Mouse (Mus musculus): ENCODE measurements at regions not wholly inside any gene's neighbourhood (a gene's known extent, or its start where the extent isn't known, plus 50 kb on each side); places are given as distances from the start of the nearest gene placed in this dataset.

- Histone ChIP-seq H3K9ac (no peak overlapping the region), H3K9me3 (replicated peaks) (no peaks in the 10 kb centered on the region), H3K27me3 (replicated peaks) (0 out of 2 replicates have a peak, but pooled peaks cover 9% of the 10 kb centered on the region), H3K4me2 (no peak overlapping the region), H3K27ac (no peak overlapping the region), H3K4me3 (no peak overlapping the region), H3K4me1 (no peaks in the 10 kb centered on the region), H3K36me3 (no peaks in the 10 kb centered on the region)
- no peak for ATAC-seq
- WGBS (ENCODE audit: insufficient replicate concordance) = 87% methylated on average over 11 of the region's 11 CpGs
These were observed 173.4 kb downstream of the Pik3r1 start for GRCm38 (mm10) chr13:101594511-101595175.

DNA sequence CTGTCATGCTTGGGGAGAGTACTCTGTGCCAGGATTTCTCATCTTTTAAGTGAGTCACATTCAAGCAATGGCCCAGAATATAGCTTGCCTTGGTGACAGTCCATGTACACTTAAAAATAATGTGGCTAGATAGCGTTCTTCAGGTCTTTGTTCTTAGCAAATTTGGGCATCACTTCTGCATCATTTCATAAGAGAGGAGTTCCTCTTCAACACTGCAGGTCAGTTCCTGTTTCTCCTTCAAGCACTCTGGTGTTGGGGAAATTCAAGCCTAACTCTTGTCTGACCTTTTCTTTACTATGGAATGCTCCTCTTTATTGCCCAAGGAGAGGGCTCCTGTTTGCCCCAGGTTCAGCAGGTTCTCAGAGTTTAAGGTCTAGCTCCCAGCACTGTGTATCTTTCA, 175.7 kb downstream of the Pik3r1 start:
- H3K4me3 ChIP-seq = no peak overlapping the region
- H3K27ac ChIP-seq = no peak overlapping the region
- no peaks in the 10 kb centered on the region for H3K4me1 ChIP-seq
- 66% methylated on average over 1 of the region's 1 CpGs for WGBS (ENCODE audit: insufficient replicate concordance)
- H3K36me3 ChIP-seq = no peaks in the 10 kb centered on the region
- H3K4me2 ChIP-seq = no peak overlapping the region
- H3K9me3 ChIP-seq (replicated peaks) = no peaks in the 10 kb centered on the region
- no peak for ATAC-seq
- H3K27me3 ChIP-seq (replicated peaks) = 0 out of 2 replicates have a peak, but pooled peaks cover 21% of the 10 kb centered on the region
- H3K9ac ChIP-seq = no peak overlapping the region

DNA sequence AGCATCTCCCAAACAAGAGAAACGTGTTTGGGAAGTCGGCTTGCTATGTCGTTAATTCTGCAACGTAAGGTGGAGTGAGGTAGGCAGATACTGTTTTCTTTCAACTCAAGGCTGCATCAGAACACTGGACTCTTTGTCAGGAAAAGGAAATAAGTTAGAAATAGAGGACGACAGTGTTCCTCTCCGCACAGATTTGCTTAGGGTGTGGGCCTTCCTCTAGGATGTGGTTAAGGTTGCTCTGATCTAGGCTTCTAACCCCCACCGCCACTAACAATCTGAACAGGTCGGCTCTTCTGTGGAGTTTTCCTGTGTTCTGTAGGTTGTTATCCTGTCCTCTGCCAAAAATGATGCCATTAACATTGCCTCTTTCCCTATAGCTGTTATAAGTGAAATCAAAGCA, 179.1 kb downstream of the Pik3r1 start:
- Histone ChIP-seq H3K27me3 (replicated peaks) (peaks cover 24% of the 10 kb centered on the region), H3K4me2 (no peak overlapping the region), H3K4me1 (0 out of 2 replicates have a peak, but pooled peaks cover 3% of the 10 kb centered on the region), H3K4me3 (no peak overlapping the region), H3K36me3 (no peaks in the 10 kb centered on the region), H3K9me3 (replicated peaks) (no peaks in the 10 kb centered on the region), H3K27ac (no peak overlapping the region), H3K9ac (no peak overlapping the region)
- WGBS (ENCODE audit: insufficient replicate concordance) = 69% methylated on average over 8 of the region's 8 CpGs
- no peak for ATAC-seq

- H3K36me3 ChIP-seq = no peaks in the 10 kb centered on the region
- no peak for ATAC-seq
- WGBS (ENCODE audit: insufficient replicate concordance) = 63% methylated on average over 2 of the region's 2 CpGs
These were observed 181.2 kb downstream of the Pik3r1 start for GRCm38 (mm10) chr13:101586787-101587186.

GRCm38 (mm10) chr13:101576481-101576880, 191.5 kb downstream of the Pik3r1 start:
- peaks cover 55% of the 10 kb centered on the region for H3K4me1 ChIP-seq
- ATAC-seq = 0 out of 2 replicates have a peak, but pooled peaks have one; percentile 6

More at GRCm38 (mm10) chr13:101586787-101587186, 181.2 kb downstream of the Pik3r1 start:
- peaks cover 3% of the 10 kb centered on the region; the same call in 1 of the 2 replicates for H3K4me1 ChIP-seq
- H3K27ac ChIP-seq = no peak overlapping the region
- no peak overlapping the region for H3K4me3 ChIP-seq
- H3K27me3 ChIP-seq (replicated peaks) = peaks cover 24% of the 10 kb centered on the region
- no peak overlapping the region for H3K9ac ChIP-seq
- H3K4me2 ChIP-seq = no peak overlapping the region
- H3K9me3 ChIP-seq (replicated peaks) = no peaks in the 10 kb centered on the region

GRCm38 (mm10) chr13:101572809-101573590, 195.0 kb downstream of the Pik3r1 start:
- H3K4me1 ChIP-seq = peaks cover 56% of the 10 kb centered on the region
- no peaks in the 10 kb centered on the region for H3K9me3 ChIP-seq (replicated peaks)
- peak overlapping the region; percentile 45 for H3K4me2 ChIP-seq
- H3K9ac ChIP-seq = peak overlapping the region; percentile 37; the same call in 1 of the 2 replicates
- no peaks in the 10 kb centered on the region for H3K36me3 ChIP-seq
- ATAC-seq = peak; percentile 100
- H3K27me3 ChIP-seq (replicated peaks) = no peaks in the 10 kb centered on the region
- no peak overlapping the region for H3K4me3 ChIP-seq
- H3K27ac ChIP-seq = peak overlapping the region; percentile 93
- WGBS (ENCODE audit: insufficient replicate concordance) = 19% methylated on average over 6 of the region's 6 CpGs

More at GRCm38 (mm10) chr13:101576481-101576880, 191.5 kb downstream of the Pik3r1 start:
- H3K4me3 ChIP-seq = no peak overlapping the region
- no peak overlapping the region for H3K4me2 ChIP-seq
- no peaks in the 10 kb centered on the region for H3K9me3 ChIP-seq (replicated peaks)
- WGBS (ENCODE audit: insufficient replicate concordance) = 68% methylated on average over 1 of the region's 1 CpGs
- no peak overlapping the region for H3K27ac ChIP-seq
- H3K9ac ChIP-seq = no peak overlapping the region
- H3K36me3 ChIP-seq = no peaks in the 10 kb centered on the region
- H3K27me3 ChIP-seq (replicated peaks) = no peaks in the 10 kb centered on the region

GRCm38 (mm10) chr13:101572246-101572645, 195.8 kb downstream of the Pik3r1 start:
- ATAC-seq = no peak
- WGBS (ENCODE audit: insufficient replicate concordance) = 89% methylated on average over 9 of the region's 9 CpGs
- peaks cover 56% of the 10 kb centered on the region for H3K4me1 ChIP-seq

GRCm38 (mm10) chr13:101570034-101570433, 198.0 kb downstream of the Pik3r1 start:
- no peak for ATAC-seq

More at GRCm38 (mm10) chr13:101572246-101572645, 195.8 kb downstream of the Pik3r1 start:
- Histone ChIP-seq H3K9ac (0 out of 2 replicates have a peak overlapping the region, but pooled peaks have one; percentile 37), H3K27me3 (replicated peaks) (no peaks in the 10 kb centered on the region), H3K4me3 (no peak overlapping the region), H3K9me3 (replicated peaks) (no peaks in the 10 kb centered on the region), H3K36me3 (no peaks in the 10 kb centered on the region), H3K27ac (peak overlapping the region; percentile 93), H3K4me2 (peak overlapping the region; percentile 45)

DNA sequence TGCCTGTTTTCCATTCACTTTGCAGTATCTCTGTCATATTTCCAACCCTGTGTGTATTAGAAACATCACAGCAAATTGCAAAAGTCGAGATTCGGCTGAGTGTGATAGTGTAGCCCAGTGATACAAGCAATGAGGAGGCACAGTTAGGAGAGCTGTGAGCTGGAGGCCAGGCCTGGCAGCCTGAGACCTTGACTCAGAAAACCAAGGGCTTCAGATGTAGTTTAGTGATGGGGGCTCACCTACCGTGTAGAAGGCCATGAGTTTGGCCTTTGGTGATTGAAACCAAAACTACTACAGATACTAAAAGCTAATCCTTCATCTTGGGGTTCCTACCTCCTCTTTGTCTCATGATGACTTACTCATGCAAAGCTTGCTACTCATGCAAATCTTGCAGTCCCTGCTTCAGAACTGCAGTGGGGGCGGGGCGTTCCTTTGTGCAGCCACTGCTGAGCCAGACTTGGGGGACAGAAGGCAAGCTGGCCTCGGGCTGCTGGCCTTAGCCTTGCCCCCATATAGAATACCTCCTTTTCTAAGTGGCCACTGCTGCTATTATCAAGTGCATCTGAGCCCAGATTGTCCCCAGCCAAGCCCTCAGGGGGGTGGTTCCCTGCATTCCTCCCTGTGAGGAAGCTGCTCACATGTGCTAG, 198.9 kb downstream of the Pik3r1 start:
- Histone ChIP-seq H3K9ac (no peak overlapping the region), H3K4me1 (peaks cover 38% of the 10 kb centered on the region), H3K27ac (no peak overlapping the region), H3K27me3 (replicated peaks) (no peaks in the 10 kb centered on the region), H3K9me3 (replicated peaks) (no peaks in the 10 kb centered on the region), H3K4me3 (no peak overlapping the region), H3K36me3 (no peaks in the 10 kb centered on the region), H3K4me2 (no peak overlapping the region)
- ATAC-seq = no peak
- 73% methylated on average over 6 of the region's 6 CpGs for WGBS (ENCODE audit: insufficient replicate concordance)

More at GRCm38 (mm10) chr13:101570034-101570433, 198.0 kb downstream of the Pik3r1 start:
- Histone ChIP-seq H3K9ac (no peak overlapping the region), H3K4me2 (no peak overlapping the region), H3K36me3 (no peaks in the 10 kb centered on the region), H3K4me3 (no peak overlapping the region), H3K27ac (no peak overlapping the region), H3K9me3 (replicated peaks) (no peaks in the 10 kb centered on the region), H3K4me1 (peaks cover 45% of the 10 kb centered on the region), H3K27me3 (replicated peaks) (no peaks in the 10 kb centered on the region)
- 73% methylated on average over 4 of the region's 4 CpGs for WGBS (ENCODE audit: insufficient replicate concordance)

DNA sequence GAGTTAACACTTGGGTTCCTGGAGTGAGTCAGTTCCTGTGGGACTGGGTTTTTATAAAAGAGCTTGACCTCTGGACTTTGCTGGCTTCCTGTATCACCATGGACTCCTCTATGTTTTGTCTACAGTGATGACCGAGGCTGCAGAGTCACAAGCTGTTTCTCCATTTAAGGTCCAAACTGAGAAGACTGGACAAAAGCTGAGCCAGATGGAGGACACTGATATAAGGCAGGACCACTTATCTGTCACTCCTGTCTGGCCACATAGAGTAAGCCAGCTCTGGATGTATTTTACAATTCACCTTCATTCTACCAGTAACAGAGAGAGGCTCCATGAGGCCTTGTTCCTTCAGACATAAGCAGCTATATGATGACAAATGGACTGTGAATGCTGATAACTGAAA, 202.7 kb downstream of the Pik3r1 start:
- no peak overlapping the region for H3K27ac ChIP-seq
- 48% methylated on average over 1 of the region's 1 CpGs for WGBS (ENCODE audit: insufficient replicate concordance)
- peaks cover 12% of the 10 kb centered on the region for H3K4me1 ChIP-seq
- no peak overlapping the region for H3K4me2 ChIP-seq
- H3K4me3 ChIP-seq = no peak overlapping the region
- H3K9me3 ChIP-seq (replicated peaks) = no peaks in the 10 kb centered on the region
- no peaks in the 10 kb centered on the region for H3K36me3 ChIP-seq
- no peak overlapping the region for H3K9ac ChIP-seq
- 0 out of 2 replicates have a peak, but pooled peaks have one; percentile 58 for ATAC-seq
- H3K27me3 ChIP-seq (replicated peaks) = 0 out of 2 replicates have a peak, but pooled peaks cover 2% of the 10 kb centered on the region

DNA sequence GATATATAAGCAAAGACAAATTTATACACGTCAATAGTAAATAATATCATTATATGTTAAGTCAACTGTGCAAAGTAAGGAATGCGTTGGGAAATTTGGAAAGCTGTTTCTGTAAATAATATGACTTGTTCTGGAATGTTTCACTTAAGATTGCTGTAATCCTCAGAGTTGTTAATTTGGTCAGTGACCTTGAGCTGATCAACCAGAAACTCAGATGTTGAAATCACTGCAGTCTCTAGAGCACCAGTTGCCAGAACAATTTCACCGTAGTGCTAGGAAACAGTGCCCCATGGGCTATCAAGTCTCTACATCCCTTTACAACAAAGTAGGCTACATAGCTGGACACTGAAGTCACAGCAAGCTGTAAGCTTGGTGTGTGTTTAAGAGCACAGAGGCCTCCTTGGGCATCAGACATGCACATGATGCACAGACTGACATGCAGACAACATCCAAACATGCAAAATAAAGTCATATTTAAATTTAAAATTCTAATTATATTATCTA, 212.6 kb downstream of the Pik3r1 start:
- H3K9ac ChIP-seq = no peak overlapping the region
- no peaks in the 10 kb centered on the region for H3K27me3 ChIP-seq (replicated peaks)
- H3K9me3 ChIP-seq (replicated peaks) = no peaks in the 10 kb centered on the region
- ATAC-seq = no peak
- no peak overlapping the region for H3K4me3 ChIP-seq
- H3K4me2 ChIP-seq = no peak overlapping the region
- peaks cover 41% of the 10 kb centered on the region for H3K4me1 ChIP-seq
- no peak overlapping the region for H3K27ac ChIP-seq
- H3K36me3 ChIP-seq = no peaks in the 10 kb centered on the region
- 68% methylated on average over 3 of the region's 3 CpGs for WGBS (ENCODE audit: insufficient replicate concordance)
